Mouse (Mus musculus): Measurements from ENCODE around the gene Rccd1. TPM values are rescaled to one million over a fixed set of nuclear protein-coding genes. Genes with fewer than 3 reads are reported as not detected.

Gene Rccd1
- total RNA-seq, 2 experiments from 2014 or later: 14.9 to 15.2 TPM

- Histone ChIP-seq H3K27ac (no peak overlapping the region), H3K4me3 (no peak overlapping the region)
- intact Hi-C loops (cut with DNase I): no loop called here
- no peak for DNase-seq (ENCODE audit: extremely low spot score in 1 of 2, low spot score in 2 of 2)
- TF ChIP-seq CTCF (IDR thresholded peaks at IDR 0.05): no peak
Observed at GRCm38 (mm10) chr7:80297041-80297440, 27.2 kb downstream of the Rccd1 start.

- intact Hi-C loops (cut with DNase I): no loop called here
- DNase-seq (ENCODE audit: extremely low spot score in 1 of 2, low spot score in 2 of 2): no peak
- no peak for TF ChIP-seq CTCF (IDR thresholded peaks at IDR 0.05)
- Histone ChIP-seq H3K4me3 (no peak overlapping the region), H3K27ac (no peak overlapping the region)
Observed at GRCm38 (mm10) chr7:80296462-80296861, 27.8 kb downstream of the Rccd1 start.

DNA sequence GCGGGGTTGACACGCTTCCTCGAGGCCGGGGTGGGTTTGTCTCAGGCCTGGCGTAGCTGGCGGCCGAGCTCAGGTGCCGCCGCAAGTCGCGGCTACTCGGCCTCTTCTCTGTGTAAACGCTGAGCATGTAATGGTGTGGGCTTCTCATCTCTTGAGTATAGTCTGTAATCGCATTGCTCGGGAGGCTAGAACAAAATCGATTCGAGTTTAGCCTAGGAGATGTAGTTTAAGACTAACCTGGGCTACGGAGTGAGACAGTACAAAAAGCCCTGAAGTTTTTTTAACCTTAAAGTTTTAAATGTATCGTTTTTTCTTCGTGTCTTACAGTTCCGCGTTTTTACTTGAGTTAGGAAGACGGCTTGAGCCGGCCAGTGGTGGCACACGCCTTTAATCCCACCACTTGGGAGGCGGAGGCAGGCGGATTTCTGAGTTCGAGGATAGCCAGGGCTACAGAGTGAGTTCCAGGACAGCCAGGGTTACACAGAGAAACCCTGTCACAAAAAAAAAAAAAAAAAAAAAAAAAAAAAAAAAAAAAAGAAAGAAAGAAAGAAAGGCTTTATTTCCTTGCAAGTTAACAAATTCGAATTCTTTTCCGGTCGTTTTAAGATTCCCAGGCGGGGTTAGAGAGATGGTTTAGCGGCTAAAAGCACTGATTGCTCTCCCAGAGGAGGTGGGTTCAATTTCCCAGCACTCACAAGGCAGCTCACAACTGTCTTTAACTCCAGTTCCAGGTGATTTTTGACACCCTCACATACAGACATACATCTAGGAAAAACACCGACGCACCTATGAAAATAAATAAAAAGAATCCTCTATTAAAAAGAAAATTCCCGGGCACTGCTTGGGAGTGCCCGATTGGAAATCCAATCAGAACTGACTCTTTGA is 29.2 kb downstream of the Rccd1 start:
- intact Hi-C loops (cut with DNase I): no loop called here
- Histone ChIP-seq H3K27ac (no peak overlapping the region), H3K4me3 (peak overlapping the region; percentile 65)
- TF ChIP-seq CTCF (IDR thresholded peaks at IDR 0.05): no peak
- no peak for DNase-seq (ENCODE audit: extremely low spot score in 1 of 2, low spot score in 2 of 2)

- intact Hi-C loops (cut with DNase I): no loop called here
- DNase-seq (ENCODE audit: extremely low spot score in 1 of 2, low spot score in 2 of 2): peak; percentile 98 to 99
- Histone ChIP-seq H3K27ac (peak within 1 kb of the TSS; percentile 34; the same call in 1 of the 2 replicates), H3K4me3 (peak within 1 kb of the TSS; percentile 65)
- TF ChIP-seq CTCF (IDR thresholded peaks at IDR 0.05): no peak; the same call in 1 of the 2 replicates
Observed at GRCm38 (mm10) chr7:80294062-80294763, 30.0 kb downstream of the Rccd1 start, which contains the start of gene Prc1. Prc1 (plus strand) TSS chr7:80294450.

- H3K4me3 ChIP-seq: no peak overlapping the region
- no peak for TF ChIP-seq CTCF (IDR thresholded peaks at IDR 0.05)
Observed at GRCm38 (mm10) chr7:80287736-80288135, 36.5 kb downstream of the Rccd1 start.

DNA sequence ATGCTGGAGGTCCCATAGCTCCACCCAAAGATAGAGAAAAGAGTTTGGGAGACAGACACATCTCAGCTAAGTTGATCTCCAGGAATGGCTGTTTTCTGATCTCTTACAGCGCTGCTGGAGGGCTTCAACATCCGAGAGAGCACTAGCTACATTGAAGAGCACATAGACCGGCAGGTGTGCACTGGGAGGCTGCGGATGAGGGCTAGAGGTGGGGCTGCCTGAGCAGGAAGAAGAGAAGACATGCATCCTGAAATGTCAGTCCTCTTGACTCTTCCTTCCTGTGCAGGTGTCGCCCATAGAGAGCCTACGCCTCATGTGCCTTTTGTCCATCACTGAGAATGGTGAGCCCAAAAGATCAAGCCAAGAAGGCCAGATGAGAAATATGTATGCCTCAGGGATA is 38.5 kb downstream of the Rccd1 start:
- intact Hi-C loops (cut with DNase I): no loop called here
- H3K4me3 ChIP-seq: no peak overlapping the region
- no peak for DNase-seq (ENCODE audit: extremely low spot score in 1 of 2, low spot score in 2 of 2)
- TF ChIP-seq CTCF (IDR thresholded peaks at IDR 0.05): no peak
- no peak overlapping the region for H3K27ac ChIP-seq

More at GRCm38 (mm10) chr7:80287736-80288135, 36.5 kb downstream of the Rccd1 start:
- H3K27ac ChIP-seq: no peak overlapping the region
- DNase-seq (ENCODE audit: extremely low spot score in 1 of 2, low spot score in 2 of 2): no peak
- intact Hi-C loops (cut with DNase I): no loop called here

GRCm38 (mm10) chr7:80284391-80284790 is 39.9 kb downstream of the Rccd1 start:
- Histone ChIP-seq H3K4me3 (no peak overlapping the region), H3K27ac (no peak overlapping the region)
- intact Hi-C loops (cut with DNase I): no loop called here
- TF ChIP-seq CTCF (IDR thresholded peaks at IDR 0.05): no peak
- no peak for DNase-seq (ENCODE audit: extremely low spot score in 1 of 2, low spot score in 2 of 2)

DNA sequence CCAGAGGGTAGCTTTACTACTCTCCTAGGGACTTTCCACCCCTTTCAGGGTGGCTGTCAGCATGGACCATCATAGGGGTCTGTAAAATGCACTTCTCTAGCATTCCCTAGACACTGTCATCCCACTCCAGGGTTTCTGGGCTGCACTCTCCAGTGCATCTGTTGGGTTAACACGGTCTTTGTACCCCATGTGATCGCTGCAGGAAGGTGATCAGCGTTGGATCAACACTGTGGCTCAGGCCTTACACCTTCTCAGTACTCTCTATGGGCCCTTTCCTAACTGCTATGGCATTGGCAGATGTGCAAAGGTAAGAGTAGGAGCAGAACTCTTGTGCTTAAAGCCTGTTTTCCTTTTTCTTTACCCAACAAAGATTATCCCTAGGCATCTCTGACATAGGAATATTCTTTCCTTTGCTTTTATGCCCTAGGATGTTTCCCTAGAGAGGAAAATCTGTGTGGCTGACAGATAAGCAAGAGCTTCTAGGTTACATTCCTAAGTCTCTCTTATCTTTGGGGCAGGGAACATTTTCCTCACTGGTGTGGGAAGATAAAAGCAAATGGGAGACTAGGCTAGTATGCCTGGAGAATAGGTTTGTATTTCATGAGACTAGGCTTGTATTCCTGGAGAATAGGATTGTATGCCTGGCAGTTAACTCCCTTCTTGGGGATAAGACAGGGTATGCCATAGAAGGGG is 40.9 kb downstream of the Rccd1 start:
- intact Hi-C loops (cut with DNase I): no loop called here
- no peak for DNase-seq (ENCODE audit: extremely low spot score in 1 of 2, low spot score in 2 of 2)
- no peak for TF ChIP-seq CTCF (IDR thresholded peaks at IDR 0.05)
- Histone ChIP-seq H3K4me3 (no peak overlapping the region), H3K27ac (no peak overlapping the region)

DNA sequence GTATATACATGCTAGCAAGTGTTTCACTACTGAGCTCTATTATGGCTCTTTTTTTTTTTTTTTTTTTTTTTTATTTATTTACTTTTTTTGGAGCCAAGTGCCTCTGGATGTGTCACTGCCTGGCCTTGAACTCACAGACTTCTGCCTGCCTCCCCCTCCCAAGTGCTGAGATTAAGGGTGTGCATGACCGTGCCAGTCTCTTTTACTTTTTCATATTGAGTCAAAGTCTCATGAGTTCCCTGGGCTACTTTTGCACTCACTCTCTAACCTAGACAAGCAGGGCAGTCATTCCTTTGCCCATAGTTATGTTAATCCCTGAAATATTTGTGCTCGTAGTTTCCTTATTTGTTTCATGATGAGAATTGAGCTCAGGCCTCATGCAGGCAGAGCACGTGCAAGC is 42.6 kb downstream of the Rccd1 start:
- Histone ChIP-seq H3K4me3 (no peak overlapping the region), H3K27ac (no peak overlapping the region)
- no peak for TF ChIP-seq CTCF (IDR thresholded peaks at IDR 0.05)
- intact Hi-C loops (cut with DNase I): no loop called here
- DNase-seq (ENCODE audit: extremely low spot score in 1 of 2, low spot score in 2 of 2): no peak

GRCm38 (mm10) chr7:80280998-80281397 is 43.3 kb downstream of the Rccd1 start:
- Histone ChIP-seq H3K27ac (no peak overlapping the region), H3K4me3 (no peak overlapping the region)
- DNase-seq (ENCODE audit: extremely low spot score in 1 of 2, low spot score in 2 of 2): no peak
- intact Hi-C loops (cut with DNase I): no loop called here
- peak; percentile 1; the same call in 1 of the 2 replicates for TF ChIP-seq CTCF (IDR thresholded peaks at IDR 0.05)

GRCm38 (mm10) chr7:80280032-80280431 is 44.2 kb downstream of the Rccd1 start:
- Histone ChIP-seq H3K4me3 (no peak overlapping the region), H3K27ac (no peak overlapping the region)
- no peak for TF ChIP-seq CTCF (IDR thresholded peaks at IDR 0.05)
- intact Hi-C loops (cut with DNase I): no loop called here
- DNase-seq (ENCODE audit: extremely low spot score in 1 of 2, low spot score in 2 of 2): no peak

DNA sequence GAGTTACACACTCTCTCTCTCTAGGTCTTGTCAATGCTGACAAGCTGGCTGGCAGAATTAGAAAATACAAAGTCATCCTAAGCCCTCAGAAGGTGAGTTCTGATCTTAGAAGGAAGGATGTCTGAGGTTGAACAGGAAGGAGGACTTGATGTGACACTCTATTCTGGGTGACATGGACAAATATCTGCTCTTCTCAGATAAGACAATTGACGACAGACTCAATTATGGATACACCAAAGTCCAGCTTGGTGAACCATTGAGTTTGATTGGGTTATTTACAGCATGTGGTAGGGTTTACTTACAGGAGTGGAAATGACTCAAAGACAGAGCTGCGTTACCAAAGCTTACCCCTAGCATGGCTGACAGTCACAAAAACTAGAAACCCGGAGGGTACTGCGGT is 47.9 kb downstream of the Rccd1 start:
- TF ChIP-seq CTCF (IDR thresholded peaks at IDR 0.05): no peak
- no peak overlapping the region for H3K4me3 ChIP-seq
- no peak for DNase-seq (ENCODE audit: extremely low spot score in 1 of 2, low spot score in 2 of 2)
- H3K27ac ChIP-seq: no peak overlapping the region
- intact Hi-C loops (cut with DNase I): no loop called here

All from left cerebral cortex, adult 2 months (tissue).